Mouse (Mus musculus) heart, embryonic 12.5 days (tissue): ENCODE measurements around the gene Fam240b. TPM values are rescaled to one million over a fixed set of nuclear protein-coding genes. Genes with fewer than 3 reads are reported as not detected.

Experiments used
- ATAC-seq: fragments of 200-750 bp; cut with Nextera tagmentation; 2 replicates; pipeline ENCODE4 v1.8.0; 2017; ENCODE audit warnings: moderate TSS enrichment, moderate library complexity; ENCODE audit not compliant: insufficient number of reproducible peaks, low FRiP score
- H3K27ac ChIP-seq: fragments of 300-500 bp; sonication (generic); 2 replicates; pipeline ENCODE4 v1.5.1; 2016; ENCODE audit warnings: mild to moderate bottlenecking, moderate library complexity; ENCODE audit not compliant: poor library complexity, severe bottlenecking
- H3K27me3 ChIP-seq: fragments of 300-500 bp; sonication (generic); replicated peaks from 2 replicates; pipeline ENCODE4 v1.6.1; 2016; ENCODE audit warnings: mild to moderate bottlenecking, moderate library complexity
- H3K36me3 ChIP-seq: fragments of 300-500 bp; sonication (generic); 2 replicates; pipeline ENCODE4 v1.6.1; 2016; ENCODE audit warnings: mild to moderate bottlenecking, moderate library complexity
- H3K4me1 ChIP-seq: fragments of 300-500 bp; sonication (generic); replicated peaks from 2 replicates; pipeline ENCODE4 v1.6.1; 2016; ENCODE audit warnings: mild to moderate bottlenecking
- H3K4me2 ChIP-seq: fragments of 300-500 bp; sonication (generic); 2 replicates; pipeline ENCODE4 v1.6.1; 2016; ENCODE audit warnings: mild to moderate bottlenecking, moderate library complexity
- H3K4me3 ChIP-seq: fragments of 300-500 bp; sonication (generic); 2 replicates; pipeline ENCODE4 v1.5.1; 2016; ENCODE audit warnings: mild to moderate bottlenecking
- H3K9ac ChIP-seq: fragments of 300-500 bp; sonication (generic); 2 replicates; pipeline ENCODE4 v1.6.1; 2016; ENCODE audit warnings: mild to moderate bottlenecking, moderate library complexity
- H3K9me3 ChIP-seq: fragments of 300-500 bp; sonication (generic); replicated peaks from 2 replicates; pipeline ENCODE4 v1.6.1; 2016; ENCODE audit warnings: mild to moderate bottlenecking, moderate library complexity
- WGBS: fragments of 180-500 bp; shearing (Covaris S2); methylation state at CpG from one replicate; pipeline ENCODE4 v1.1.7; 2016; 5-methylcytosine and 5-hydroxymethylcytosine counted together
- polyA plus RNA-seq: library from polyadenylated mRNA; unstranded; fragments of >200 nt; fragmentation: Nextera tagmentation; extraction: Ambion mirVana; gene quantifications from 2 replicates; pipeline ENCODE4 v1.2.1, GENCODE M21; 2016

Gene Fam240b
- polyA plus RNA-seq, 1 experiment from 2014 or later: not detected

- no peaks in the 10 kb centered on the region for H3K36me3 ChIP-seq
- whole genome bisulfite sequencing: 49% methylated on average over 9 of the region's 9 CpGs
- H3K27me3 ChIP-seq: no peaks in the 10 kb centered on the region
- no peak overlapping the region for H3K4me3 ChIP-seq
- no peaks in the 10 kb centered on the region for H3K9me3 ChIP-seq
- ATAC-seq: 0 out of 2 replicates have a peak, but pooled peaks have one; percentile 50
- H3K27ac ChIP-seq: no peak overlapping the region
- H3K9ac ChIP-seq: no peak overlapping the region
- no peak overlapping the region for H3K4me2 ChIP-seq
- H3K4me1 ChIP-seq: no peaks in the 10 kb centered on the region
These were observed 58.6 kb downstream of the Fam240b start for GRCm38 (mm10) chr13:64438863-64439452.

DNA sequence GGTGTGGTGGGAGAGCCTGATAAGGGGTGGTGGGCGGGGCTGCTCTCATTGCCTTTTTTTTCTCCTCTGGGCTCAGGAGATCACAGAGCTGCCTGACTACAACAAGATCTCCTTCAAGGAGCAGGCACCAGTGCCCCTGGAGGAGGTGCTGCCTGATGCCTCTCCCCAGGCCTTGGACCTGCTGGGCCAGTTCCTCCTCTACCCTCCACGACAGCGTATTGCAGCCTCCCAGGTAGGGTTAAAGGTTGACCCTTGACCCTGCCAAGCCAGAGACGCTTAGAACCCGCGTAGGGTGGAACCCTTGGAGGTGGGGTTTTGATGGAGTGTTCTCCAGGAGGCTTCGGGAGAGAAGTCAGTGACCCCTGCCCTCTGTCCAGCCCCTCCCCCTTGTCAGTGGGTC, 59.8 kb downstream of the Fam240b start:
- Histone ChIP-seq H3K27ac (no peak overlapping the region), H3K4me2 (no peak overlapping the region), H3K36me3 (no peaks in the 10 kb centered on the region), H3K9ac (no peak overlapping the region), H3K9me3 (no peaks in the 10 kb centered on the region), H3K4me1 (peaks cover 5% of the 10 kb centered on the region; the same call in 1 of the 2 replicates), H3K27me3 (no peaks in the 10 kb centered on the region), H3K4me3 (no peak overlapping the region)
- no peak for ATAC-seq
- WGBS: 71% methylated on average over 7 of the region's 7 CpGs

GRCm38 (mm10) chr13:64432017-64432995, 65.3 kb downstream of the Fam240b start, which contains the start of gene Cdk20:
TSS of gene Cdk20 (plus strand) at chr13:64432314.
- Histone ChIP-seq H3K9ac (peak within 1 kb of the TSS; percentile 63), H3K4me2 (peak within 1 kb of the TSS; percentile 81), H3K9me3 (no peaks in the 10 kb centered on the region), H3K27ac (peak within 1 kb of the TSS; percentile 77), H3K4me1 (peaks cover 10% of the 10 kb centered on the region), H3K36me3 (no peaks in the 10 kb centered on the region), H3K27me3 (no peaks in the 10 kb centered on the region), H3K4me3 (peak within 1 kb of the TSS; percentile 60)
- WGBS: under 1% methylated on average over 57 of the region's 57 CpGs
- peak; percentile 99 for ATAC-seq

Other genes with a start within 250 kb of the Fam240b start
- gene Cdc14b, start 222.5 kb downstream of the Fam240b start, polyA plus RNA-seq: 21.7 and 22.1 TPM in 2 replicates
- gene Aaed1, start 185.1 kb downstream of the Fam240b start, polyA plus RNA-seq: 89.0 and 93.6 TPM in 2 replicates
- 266 and 280 TPM in 2 replicates for gene Ctsl, start 126.9 kb downstream of the Fam240b start, polyA plus RNA-seq
- gene Cdk20, start 65.5 kb downstream of the Fam240b start, polyA plus RNA-seq: 3.9 and 4.0 TPM in 2 replicates